Mouse (Mus musculus) heart, adult 2 months (tissue): ENCODE data around the gene Cttnbp2.

Source experiments
- CTCF ChIP-seq: fragments of 200-600 bp; IDR thresholded peaks from 2 replicates; pipeline ENCODE4 v1.8.1; 2022; ENCODE audit warnings: antibody characterized with exemption, mild to moderate bottlenecking, moderate library complexity
- POLR2A ChIP-seq: fragments of 200-500 bp; IDR thresholded peaks from 2 replicates; pipeline ENCODE4 v1.6.1; 2011; ENCODE audit warnings: mild to moderate bottlenecking, low read depth, low read length, control low read depth; ENCODE audit not compliant: insufficient read depth

- TF ChIP-seq CTCF (no peak), POLR2A (no peak)
These were observed 64.0 kb downstream of the Cttnbp2 start for GRCm38 (mm10) chr6:18450551-18451193.
